Mouse (Mus musculus): ENCODE results near the gene Exoc8. TPM values are rescaled to one million over a fixed set of nuclear protein-coding genes. Genes with fewer than 3 reads are reported as not detected.

Exoc8 gene
- polyA plus RNA-seq, 1 experiment from 2014 or later: 14.4 TPM

GRCm38 (mm10) chr8:124898251-124898905 lies 873 bp upstream of the Exoc8 start:
- 7% methylated on average over 31 of the region's 31 CpGs for WGBS
- peaks cover 61% of the 10 kb centered on the region for H3K36me3 ChIP-seq
- ATAC-seq: 0 out of 2 replicates have a peak, but pooled peaks have one; percentile 4
- peak overlapping the region; percentile 89 for H3K9ac ChIP-seq (replicated peaks)
- peaks cover 45% of the 10 kb centered on the region for H3K4me1 ChIP-seq (replicated peaks)
- H3K4me2 ChIP-seq (replicated peaks): peak overlapping the region; percentile 95
- H3K9me3 ChIP-seq: no peaks in the 10 kb centered on the region
- H3K4me3 ChIP-seq (replicated peaks): peak overlapping the region; percentile 87
- peak overlapping the region; percentile 77 for H3K27ac ChIP-seq
- no peaks in the 10 kb centered on the region for H3K27me3 ChIP-seq

DNA sequence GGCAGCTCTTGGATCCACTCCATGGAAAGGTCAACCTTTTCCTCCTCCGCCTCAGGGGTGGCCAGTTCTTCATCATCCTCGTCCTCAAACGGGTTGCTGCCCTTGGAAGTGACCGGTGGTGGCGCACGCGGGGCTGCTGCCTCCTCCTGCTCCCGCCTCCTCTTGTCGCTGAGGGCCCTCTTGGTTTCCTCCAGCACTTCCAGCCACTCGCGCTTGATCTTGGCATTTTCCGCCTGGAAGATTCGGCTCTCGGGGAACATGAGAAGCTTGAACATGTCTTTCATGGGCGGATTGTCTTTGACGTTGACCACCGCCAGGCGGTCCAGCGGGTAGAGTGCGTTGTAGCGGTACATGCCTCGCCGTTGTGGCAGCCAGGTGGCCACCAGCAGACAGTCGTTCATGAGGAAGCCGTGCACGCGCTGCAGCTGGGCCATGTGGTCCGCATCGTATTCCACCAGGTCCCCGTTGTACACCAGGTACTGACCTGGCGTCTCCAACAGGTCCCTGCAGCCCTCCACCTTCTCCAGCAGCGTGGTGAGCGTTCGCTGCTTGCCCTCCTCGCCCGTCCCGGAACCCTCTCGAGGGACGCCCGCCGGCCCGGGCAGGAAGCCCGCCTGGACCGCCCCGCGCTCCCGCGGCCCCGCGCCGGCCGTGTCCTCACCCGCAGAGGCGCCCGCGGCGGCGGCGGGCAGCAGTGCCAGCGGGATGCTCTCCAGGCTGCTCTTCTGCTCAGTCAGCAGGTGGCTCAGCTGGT lies 696 bp downstream of the Exoc8 start:
- H3K4me1 ChIP-seq (replicated peaks): peaks cover 52% of the 10 kb centered on the region
- peak overlapping the region; percentile 95 for H3K4me2 ChIP-seq (replicated peaks)
- H3K9ac ChIP-seq (replicated peaks): peak overlapping the region; percentile 89
- H3K9me3 ChIP-seq: no peaks in the 10 kb centered on the region
- peak overlapping the region; percentile 87 for H3K4me3 ChIP-seq (replicated peaks)
- H3K36me3 ChIP-seq: peaks cover 52% of the 10 kb centered on the region
- H3K27me3 ChIP-seq: no peaks in the 10 kb centered on the region
- ATAC-seq: peak; percentile 43
- under 1% methylated on average over 58 of the region's 60 CpGs for WGBS
- peak overlapping the region; percentile 86 for H3K27ac ChIP-seq

DNA sequence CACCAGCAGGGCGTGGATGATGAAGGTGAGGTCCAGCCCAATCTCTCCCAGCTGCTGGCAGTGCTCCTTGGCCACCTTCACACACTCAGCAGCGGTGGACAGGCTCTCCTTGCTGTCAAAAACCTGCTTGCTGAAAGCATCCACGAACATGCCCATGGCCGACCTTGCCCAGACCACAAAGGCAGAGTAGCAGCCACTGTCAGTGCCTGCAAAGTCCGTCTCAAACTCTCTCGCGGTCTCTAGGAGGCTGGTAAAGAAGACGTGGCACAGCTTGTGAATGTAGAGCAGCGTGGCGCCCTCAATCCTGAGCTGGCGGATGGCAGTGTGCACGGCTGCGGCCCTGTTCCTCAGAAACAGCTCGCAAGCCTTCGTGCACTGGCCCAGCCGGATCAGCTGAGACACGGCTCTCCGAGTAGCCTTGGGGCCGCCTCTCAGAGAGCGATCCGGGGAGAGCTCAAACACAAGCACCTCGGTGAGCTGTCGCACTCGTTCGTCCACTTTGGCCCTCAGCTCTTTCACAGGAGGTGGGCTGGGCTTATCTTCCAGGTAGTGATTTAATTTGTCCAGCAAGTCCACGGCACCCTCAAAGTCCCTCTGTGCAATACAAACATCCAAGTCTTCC lies 1.4 kb downstream of the Exoc8 start:
- Histone ChIP-seq H3K4me3 (replicated peaks) (peak overlapping the region; percentile 87), H3K27ac (0 out of 2 replicates have a peak overlapping the region, but pooled peaks have one; percentile 86), H3K36me3 (peaks cover 54% of the 10 kb centered on the region), H3K9ac (replicated peaks) (peak overlapping the region; percentile 89), H3K27me3 (no peaks in the 10 kb centered on the region), H3K4me2 (replicated peaks) (peak overlapping the region; percentile 95), H3K9me3 (no peaks in the 10 kb centered on the region), H3K4me1 (replicated peaks) (peaks cover 52% of the 10 kb centered on the region)
- 86% methylated on average over 26 of the region's 26 CpGs for WGBS
- ATAC-seq: no peak

DNA sequence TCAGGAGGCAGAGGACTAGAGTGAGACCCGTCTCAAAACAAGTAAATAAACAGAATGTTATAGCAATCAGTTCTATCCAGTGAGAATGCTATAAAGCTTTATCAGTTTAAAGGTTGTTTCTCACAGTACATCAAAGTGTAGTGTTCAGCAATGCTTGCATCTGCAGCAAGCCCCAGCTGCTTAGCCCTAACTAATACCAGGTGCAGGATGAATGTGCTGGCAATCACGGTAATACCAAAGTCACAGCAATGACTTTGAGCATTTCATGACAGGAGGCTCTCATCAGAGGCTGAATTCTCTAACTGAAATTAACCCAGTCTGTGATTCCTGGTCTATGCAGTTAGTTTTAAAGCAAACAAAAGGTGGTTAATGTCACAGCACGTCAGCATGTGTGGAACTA lies 4.9 kb downstream of the Exoc8 start:
- Histone ChIP-seq H3K27ac (no peak overlapping the region), H3K4me3 (replicated peaks) (no peak overlapping the region), H3K9me3 (no peaks in the 10 kb centered on the region), H3K36me3 (peaks cover 71% of the 10 kb centered on the region), H3K4me2 (replicated peaks) (no peak overlapping the region), H3K9ac (replicated peaks) (no peak overlapping the region), H3K4me1 (replicated peaks) (peaks cover 39% of the 10 kb centered on the region), H3K27me3 (no peaks in the 10 kb centered on the region)
- WGBS: 85% methylated on average over 3 of the region's 3 CpGs
- no peak for ATAC-seq

DNA sequence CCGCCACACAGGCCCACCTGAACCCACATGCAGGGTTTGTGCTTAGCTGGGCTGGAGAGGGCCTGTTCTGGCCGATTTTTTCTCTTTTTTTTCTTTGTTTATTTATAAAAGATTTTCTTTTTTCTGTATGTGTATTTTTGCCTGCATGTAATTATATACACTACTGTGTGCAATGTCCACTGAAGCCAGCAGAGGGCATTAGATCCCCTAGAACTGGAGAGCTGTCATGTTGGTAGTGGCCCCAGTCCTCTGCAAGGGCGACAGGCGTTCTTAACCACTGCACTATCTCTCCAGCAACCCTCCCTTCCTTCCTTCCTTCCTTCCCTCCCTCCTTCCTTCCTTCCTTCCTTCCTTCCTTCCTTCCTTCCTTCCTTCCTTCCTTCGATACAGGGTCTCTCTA lies 9.1 kb downstream of the Exoc8 start:
- H3K36me3 ChIP-seq: peaks cover 89% of the 10 kb centered on the region
- no peak overlapping the region for H3K27ac ChIP-seq
- WGBS: 96% methylated on average over 5 of the region's 5 CpGs
- H3K4me2 ChIP-seq (replicated peaks): no peak overlapping the region
- no peak for ATAC-seq
- H3K4me3 ChIP-seq (replicated peaks): no peak overlapping the region
- no peak overlapping the region for H3K9ac ChIP-seq (replicated peaks)
- H3K27me3 ChIP-seq: no peaks in the 10 kb centered on the region
- H3K4me1 ChIP-seq (replicated peaks): peaks cover 8% of the 10 kb centered on the region; the same call in 1 of the 2 replicates
- H3K9me3 ChIP-seq: no peaks in the 10 kb centered on the region

DNA sequence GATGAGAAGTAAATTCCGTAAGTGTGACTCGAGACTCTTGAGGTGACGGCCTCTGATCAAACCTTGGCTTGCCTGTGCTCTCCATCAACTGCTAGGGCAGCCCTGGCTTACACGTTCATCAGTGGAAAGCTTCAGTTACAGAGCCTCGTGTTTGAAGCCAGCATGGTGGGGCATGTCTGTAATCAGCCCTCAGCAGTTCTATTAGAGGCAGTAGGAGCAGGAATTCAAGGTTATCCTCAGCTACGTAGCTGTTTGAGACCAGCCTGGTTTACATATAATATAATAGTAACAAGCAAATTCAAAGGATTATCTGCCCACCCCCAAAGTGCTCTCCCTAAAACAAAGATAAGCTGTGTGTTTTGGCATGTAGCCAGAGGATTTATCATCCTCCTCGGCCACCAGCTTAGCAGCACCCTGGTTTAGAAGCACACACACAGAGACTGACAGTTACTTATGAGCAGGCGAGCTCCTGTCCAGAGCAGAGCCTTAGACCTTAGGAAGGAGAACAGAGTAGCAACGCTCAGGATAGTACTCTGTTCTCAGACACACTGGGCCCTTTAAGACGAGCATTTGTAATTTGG lies 18.5 kb downstream of the Exoc8 start:
- no peak overlapping the region for H3K4me3 ChIP-seq (replicated peaks)
- 90% methylated on average over 10 of the region's 10 CpGs for WGBS
- peaks cover 94% of the 10 kb centered on the region for H3K36me3 ChIP-seq
- no peaks in the 10 kb centered on the region for H3K27me3 ChIP-seq
- H3K9ac ChIP-seq (replicated peaks): no peak overlapping the region
- no peak overlapping the region for H3K4me2 ChIP-seq (replicated peaks)
- no peaks in the 10 kb centered on the region for H3K9me3 ChIP-seq
- no peaks in the 10 kb centered on the region for H3K4me1 ChIP-seq (replicated peaks)
- H3K27ac ChIP-seq: no peak overlapping the region
- no peak for ATAC-seq

- no peak overlapping the region for H3K27ac ChIP-seq
- H3K36me3 ChIP-seq: peaks cover 94% of the 10 kb centered on the region
- H3K9ac ChIP-seq (replicated peaks): no peak overlapping the region
- WGBS: 91% methylated on average over 5 of the region's 5 CpGs
- no peak overlapping the region for H3K4me2 ChIP-seq (replicated peaks)
- no peak for ATAC-seq
- H3K27me3 ChIP-seq: no peaks in the 10 kb centered on the region
- H3K4me1 ChIP-seq (replicated peaks): no peaks in the 10 kb centered on the region
- no peak overlapping the region for H3K4me3 ChIP-seq (replicated peaks)
- no peaks in the 10 kb centered on the region for H3K9me3 ChIP-seq
Observed at GRCm38 (mm10) chr8:124878141-124878540, 19.4 kb downstream of the Exoc8 start.

DNA sequence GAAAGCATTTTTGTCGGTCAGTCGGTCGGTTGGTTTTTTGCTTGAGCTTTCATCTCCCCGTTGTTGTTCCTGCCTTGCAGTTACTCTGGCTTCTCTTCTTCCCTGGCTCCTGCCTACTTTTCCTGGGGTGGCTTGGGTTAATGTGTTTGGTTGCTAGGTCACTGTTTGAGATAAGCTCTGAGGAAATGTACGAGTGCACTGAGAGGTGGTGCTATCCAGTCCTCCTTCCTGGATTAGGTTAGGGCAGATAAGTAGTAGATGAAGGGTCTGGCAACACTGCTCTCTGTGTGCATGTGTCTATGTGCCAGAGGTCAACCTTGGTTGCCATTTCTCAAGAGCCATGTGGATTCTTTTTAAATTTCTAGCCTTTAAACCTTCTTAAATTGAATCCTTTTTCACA lies 24.8 kb downstream of the Exoc8 start:
- WGBS: 95% methylated on average over 5 of the region's 5 CpGs
- H3K4me2 ChIP-seq (replicated peaks): no peak overlapping the region
- no peak for ATAC-seq
- no peaks in the 10 kb centered on the region for H3K4me1 ChIP-seq (replicated peaks)
- H3K27me3 ChIP-seq: no peaks in the 10 kb centered on the region
- no peak overlapping the region for H3K4me3 ChIP-seq (replicated peaks)
- peaks cover 70% of the 10 kb centered on the region for H3K36me3 ChIP-seq
- H3K9me3 ChIP-seq: no peaks in the 10 kb centered on the region
- H3K27ac ChIP-seq: no peak overlapping the region
- H3K9ac ChIP-seq (replicated peaks): no peak overlapping the region

DNA sequence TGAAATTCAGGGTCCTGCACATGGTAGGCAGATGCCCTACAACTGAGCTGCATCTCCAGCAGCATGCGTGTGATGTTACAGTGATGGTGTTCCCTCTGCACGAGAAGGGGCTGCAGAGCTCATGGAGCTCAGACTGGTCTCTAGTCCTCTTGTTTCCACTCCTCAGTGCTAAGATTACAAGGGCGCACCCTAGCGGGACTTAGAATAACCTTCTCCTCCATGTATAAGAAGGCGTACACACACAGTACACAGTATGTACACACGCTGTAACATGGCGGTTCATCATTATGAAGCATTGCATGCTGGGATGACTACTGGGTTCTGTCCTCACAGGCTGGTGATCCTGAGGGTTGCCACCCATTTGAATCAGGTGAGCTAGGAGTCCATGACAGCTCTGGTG lies 25.4 kb downstream of the Exoc8 start:
- ATAC-seq: no peak
- peaks cover 64% of the 10 kb centered on the region for H3K36me3 ChIP-seq
- 93% methylated on average over 7 of the region's 7 CpGs for WGBS

DNA sequence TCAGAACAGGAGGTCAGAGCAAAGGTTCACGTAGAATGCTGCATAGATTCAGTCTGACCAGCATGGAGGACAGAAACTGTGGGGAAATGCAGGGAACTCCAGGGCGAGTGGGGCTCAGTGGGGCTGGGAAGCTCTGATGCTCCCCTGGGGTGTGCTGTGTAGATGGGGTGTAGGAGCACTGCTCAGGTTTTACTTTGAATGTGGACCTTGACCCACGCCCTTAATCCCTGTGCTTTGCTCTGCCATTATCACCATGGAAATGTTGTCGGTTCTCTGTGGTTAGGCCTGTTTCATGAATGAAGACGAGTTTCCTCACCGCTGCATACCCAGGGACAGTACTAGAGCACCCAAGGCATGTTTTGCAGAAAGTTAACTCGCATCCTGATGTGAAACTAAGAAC lies 26.0 kb downstream of the Exoc8 start:
- H3K4me3 ChIP-seq (replicated peaks): no peak overlapping the region
- no peak overlapping the region for H3K27ac ChIP-seq
- no peak for ATAC-seq
- no peak overlapping the region for H3K9ac ChIP-seq (replicated peaks)
- peaks cover 58% of the 10 kb centered on the region for H3K36me3 ChIP-seq
- H3K27me3 ChIP-seq: no peaks in the 10 kb centered on the region
- no peaks in the 10 kb centered on the region for H3K4me1 ChIP-seq (replicated peaks)
- H3K9me3 ChIP-seq: no peaks in the 10 kb centered on the region
- H3K4me2 ChIP-seq (replicated peaks): no peak overlapping the region
- WGBS: 93% methylated on average over 7 of the region's 7 CpGs

More for the DNA sequence above, 25.4 kb downstream of the Exoc8 start:
- no peak overlapping the region for H3K4me2 ChIP-seq (replicated peaks)
- no peak overlapping the region for H3K9ac ChIP-seq (replicated peaks)
- no peaks in the 10 kb centered on the region for H3K27me3 ChIP-seq
- H3K4me3 ChIP-seq (replicated peaks): no peak overlapping the region
- no peak overlapping the region for H3K27ac ChIP-seq
- no peaks in the 10 kb centered on the region for H3K9me3 ChIP-seq
- no peaks in the 10 kb centered on the region for H3K4me1 ChIP-seq (replicated peaks)

DNA sequence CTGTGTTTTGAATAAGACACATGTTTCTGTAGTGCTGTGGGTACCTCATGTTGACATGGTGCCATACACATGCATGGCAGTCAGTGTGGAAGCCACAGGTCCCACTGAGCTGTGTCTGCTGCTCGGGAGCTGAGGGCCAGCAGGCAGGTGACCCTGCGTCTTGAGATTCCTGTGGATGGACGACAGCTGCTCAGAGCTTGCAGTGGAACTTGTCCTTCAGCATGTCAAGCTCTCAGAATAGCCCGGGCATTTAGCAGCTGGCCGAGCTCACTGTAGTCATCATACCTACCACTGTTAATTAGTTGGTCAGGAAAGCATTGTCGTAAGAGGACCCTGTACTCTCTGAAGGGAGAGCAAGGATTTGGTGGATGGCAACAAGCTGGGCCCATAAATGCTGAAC lies 27.8 kb downstream of the Exoc8 start:
- no peak for ATAC-seq
- Histone ChIP-seq H3K9ac (replicated peaks) (no peak overlapping the region), H3K27ac (no peak overlapping the region), H3K27me3 (no peaks in the 10 kb centered on the region), H3K4me2 (replicated peaks) (no peak overlapping the region), H3K36me3 (peaks cover 47% of the 10 kb centered on the region), H3K4me1 (replicated peaks) (no peaks in the 10 kb centered on the region; the same call in 1 of the 2 replicates), H3K4me3 (replicated peaks) (no peak overlapping the region), H3K9me3 (no peaks in the 10 kb centered on the region)
- 92% methylated on average over 6 of the region's 6 CpGs for WGBS

GRCm38 (mm10) chr8:124867126-124867525 lies 30.4 kb downstream of the Exoc8 start:
- Histone ChIP-seq H3K4me3 (replicated peaks) (no peak overlapping the region), H3K4me1 (replicated peaks) (peaks cover 12% of the 10 kb centered on the region), H3K9ac (replicated peaks) (no peak overlapping the region), H3K36me3 (peaks cover 21% of the 10 kb centered on the region), H3K4me2 (replicated peaks) (no peak overlapping the region), H3K27ac (no peak overlapping the region), H3K27me3 (no peaks in the 10 kb centered on the region), H3K9me3 (no peaks in the 10 kb centered on the region)
- 95% methylated on average over 2 of the region's 2 CpGs for WGBS
- no peak for ATAC-seq
